Mouse (Mus musculus) megakaryocyte, embryonic 14.5 days (primary cell): ENCODE results near the gene Rps6kb2. TPM values are rescaled to one million over a fixed set of nuclear protein-coding genes. Genes with fewer than 3 reads are reported as not detected.

Experiments used
- H3K27me3 ChIP-seq: replicated peaks from 2 replicates; pipeline ENCODE3; 2012; ENCODE audit warnings: inconsistent platforms
- H3K36me3 ChIP-seq: replicated peaks from 2 replicates; pipeline ENCODE3; 2012; ENCODE audit warnings: low read length, inconsistent platforms, mixed read lengths
- H3K4me1 ChIP-seq: 2 replicates; pipeline ENCODE4 v1.6.1; 2012; ENCODE audit warnings: inconsistent platforms
- H3K4me3 ChIP-seq: replicated peaks from 2 replicates; pipeline ENCODE3; 2012; ENCODE audit warnings: moderate library complexity, mild to moderate bottlenecking, inconsistent platforms
- H3K9me3 ChIP-seq: 2 replicates; pipeline ENCODE4 v1.6.1; 2012; ENCODE audit warnings: inconsistent platforms
- FLI1 ChIP-seq: IDR thresholded peaks from 2 replicates; pipeline ENCODE4 v1.6.1; 2012; ENCODE audit warnings: low read length, inconsistent platforms, mixed read lengths
- GATA1 ChIP-seq: IDR thresholded peaks from 3 replicates; pipeline ENCODE4 v1.6.1; 2012; ENCODE audit warnings: mixed read lengths, low read length, inconsistent platforms, borderline replicate concordance
- polyA plus RNA-seq: library from polyadenylated mRNA; stranded (reverse); fragments of >175 nt; gene quantifications from 2 replicates; pipeline ENCODE4 v1.2.3, GENCODE M21; 2012; ENCODE audit warnings: low replicate concordance; ENCODE audit not compliant: insufficient read depth

Rps6kb2 gene
- polyA plus RNA-seq, 1 experiment: 108 TPM

DNA sequence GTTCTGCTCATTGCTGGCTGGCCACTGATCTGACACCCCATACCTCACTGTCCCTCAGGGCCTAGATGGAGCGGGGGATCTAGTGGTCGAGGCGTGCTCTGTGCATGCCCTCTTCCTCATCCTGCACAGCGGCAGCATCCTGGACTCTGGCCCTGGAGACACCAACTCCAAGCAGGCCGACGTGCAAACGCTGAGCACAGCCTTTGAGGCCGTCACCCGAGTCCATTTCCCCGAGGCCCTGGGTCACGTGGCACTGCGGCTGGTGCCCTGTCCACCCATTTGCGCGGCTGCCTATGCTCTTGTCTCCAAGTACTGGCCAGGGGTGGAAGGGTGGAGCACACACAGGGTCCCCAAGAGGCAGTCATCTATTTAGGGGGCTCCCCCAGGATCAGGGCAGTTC, 56.5 kb downstream of the Rps6kb2 start:
- Histone ChIP-seq H3K36me3 (peaks cover 99% of the 10 kb centered on the region), H3K9me3 (no peaks in the 10 kb centered on the region), H3K4me1 (peaks cover 62% of the 10 kb centered on the region), H3K4me3 (peak overlapping the region; percentile 3), H3K27me3 (no peaks in the 10 kb centered on the region)
- TF ChIP-seq FLI1 (no peak), GATA1 (no peak)

DNA sequence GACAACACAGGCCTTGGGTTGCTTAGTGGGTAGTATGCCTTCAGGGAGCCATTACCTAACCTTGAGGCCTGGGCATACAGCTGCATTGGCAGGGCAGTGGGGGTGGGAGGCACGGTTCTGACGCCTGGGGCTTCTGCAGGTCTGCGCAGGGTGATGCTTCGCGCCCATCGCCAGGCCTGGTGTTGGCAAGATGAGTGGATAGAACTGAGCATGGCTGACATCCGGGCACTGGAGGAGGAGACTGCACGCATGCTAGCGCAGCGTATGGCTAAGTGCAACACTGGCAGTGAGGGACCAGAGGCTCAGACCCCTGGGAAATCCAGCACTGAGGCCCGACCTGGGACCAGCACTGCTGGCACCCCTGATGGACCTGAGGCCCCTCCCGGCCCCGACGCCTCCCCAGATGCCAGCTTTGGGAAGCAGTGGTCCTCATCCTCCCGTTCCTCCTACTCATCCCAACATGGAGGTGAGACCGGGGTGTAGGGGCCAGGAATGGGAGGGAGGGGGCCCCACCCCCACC, 58.4 kb downstream of the Rps6kb2 start:
- peaks cover 88% of the 10 kb centered on the region for H3K36me3 ChIP-seq

More for the DNA sequence above, 58.4 kb downstream of the Rps6kb2 start:
- H3K4me1 ChIP-seq: peaks cover 61% of the 10 kb centered on the region
- TF ChIP-seq GATA1: no peak
- TF ChIP-seq FLI1: no peak
- H3K27me3 ChIP-seq: no peaks in the 10 kb centered on the region
- H3K4me3 ChIP-seq: no peak overlapping the region
- H3K9me3 ChIP-seq: no peaks in the 10 kb centered on the region

Other genes with a start within 250 kb of the Rps6kb2 start
- 2.8 TPM in 1 of 2 replicates, not detected in the other for gene Aldh3b1, start 233.5 kb downstream of the Rps6kb2 start, polyA plus RNA-seq
- 30.5 and 188 TPM in 2 replicates for gene Unc93b1, start 228.2 kb downstream of the Rps6kb2 start, polyA plus RNA-seq
- 0.04 TPM in 1 of 2 replicates, not detected in the other for gene Aldh3b3, start 204.7 kb downstream of the Rps6kb2 start, polyA plus RNA-seq
- gene Aldh3b2, start 191.0 kb downstream of the Rps6kb2 start, polyA plus RNA-seq: not detected in 2 replicates
- gene Acy3, start 176.8 kb downstream of the Rps6kb2 start, polyA plus RNA-seq: 6.4 TPM in 1 of 2 replicates, not detected in the other
- gene Tbx10, start 170.6 kb downstream of the Rps6kb2 start, polyA plus RNA-seq: not detected in 2 replicates
- gene Nudt8, start 162.8 kb downstream of the Rps6kb2 start, polyA plus RNA-seq: 11.7 and 19.3 TPM in 2 replicates
- 0.74 and 0.93 TPM in 2 replicates for gene Gm49405, start 162.7 kb downstream of the Rps6kb2 start, polyA plus RNA-seq
- 2.7 and 7.3 TPM in 2 replicates for gene Doc2g, start 160.0 kb downstream of the Rps6kb2 start, polyA plus RNA-seq
- 111 and 122 TPM in 2 replicates for gene Ndufv1, start 150.5 kb downstream of the Rps6kb2 start, polyA plus RNA-seq
- gene Gstp1, start 125.4 kb downstream of the Rps6kb2 start, polyA plus RNA-seq: 128 and 173 TPM in 2 replicates
- gene Gstp2, start 117.3 kb downstream of the Rps6kb2 start, polyA plus RNA-seq: not detected in 2 replicates
- gene Gstp3, start 103.8 kb downstream of the Rps6kb2 start, polyA plus RNA-seq: not detected in 2 replicates
- not detected in 2 replicates for gene Cabp2, start 81.8 kb downstream of the Rps6kb2 start, polyA plus RNA-seq
- 140 and 181 TPM in 2 replicates for gene Cdk2ap2, start 66.2 kb downstream of the Rps6kb2 start, polyA plus RNA-seq
- gene Pitpnm1, start 63.4 kb downstream of the Rps6kb2 start, polyA plus RNA-seq: 122 and 153 TPM in 2 replicates
- 293 and 434 TPM in 2 replicates for gene Aip, start 37.5 kb downstream of the Rps6kb2 start, polyA plus RNA-seq
- not detected in 2 replicates for gene Gpr152, start 23.6 kb downstream of the Rps6kb2 start, polyA plus RNA-seq
- 0.51 and 1.2 TPM in 2 replicates for gene Cabp4, start 19.3 kb downstream of the Rps6kb2 start, polyA plus RNA-seq
- 110 and 364 TPM in 2 replicates for gene Coro1b, start 14.7 kb downstream of the Rps6kb2 start, polyA plus RNA-seq
- gene Ptprcap, start 9.8 kb downstream of the Rps6kb2 start, polyA plus RNA-seq: 777 and 793 TPM in 2 replicates
- 1.3 and 5.6 TPM in 2 replicates for gene Carns1, start 12.1 kb upstream of the Rps6kb2 start, polyA plus RNA-seq
- 24.1 and 31.5 TPM in 2 replicates for gene Tbc1d10c, start 27.9 kb upstream of the Rps6kb2 start, polyA plus RNA-seq
- 268 and 792 TPM in 2 replicates for gene Ppp1ca, start 28.7 kb upstream of the Rps6kb2 start, polyA plus RNA-seq
- 22.1 and 24.3 TPM in 2 replicates for gene Rad9a, start 38.3 kb upstream of the Rps6kb2 start, polyA plus RNA-seq
- 0.09 and 2.0 TPM in 2 replicates for gene Clcf1, start 50.9 kb upstream of the Rps6kb2 start, polyA plus RNA-seq
- 8.5 and 73.0 TPM in 2 replicates for gene AC109138.7, start 51.0 kb upstream of the Rps6kb2 start, polyA plus RNA-seq
- gene Pold4, start 68.5 kb upstream of the Rps6kb2 start, polyA plus RNA-seq: 67.5 and 91.7 TPM in 2 replicates
- 16.5 and 28.6 TPM in 2 replicates for gene Ssh3, start 105.8 kb upstream of the Rps6kb2 start, polyA plus RNA-seq
- 5.6 TPM in 1 of 2 replicates, not detected in the other for gene Ankrd13d, start 119.8 kb upstream of the Rps6kb2 start, polyA plus RNA-seq
- gene Grk2, start 142.9 kb upstream of the Rps6kb2 start, polyA plus RNA-seq: 265 and 541 TPM in 2 replicates
- gene Kdm2a, start 234.9 kb upstream of the Rps6kb2 start, polyA plus RNA-seq: 9.4 and 14.6 TPM in 2 replicates